Mouse (Mus musculus) ES-Bruce4 (cell line): ENCODE measurements at regions not wholly inside any gene's neighbourhood (a gene's known extent, or its start where the extent isn't known, plus 50 kb on each side); places are given as distances from the start of the nearest gene placed in this dataset.

Source experiments
- H3K27ac ChIP-seq: 2 replicates; pipeline ENCODE4 v1.5.1; 2012; ENCODE audit warnings: low read length, inconsistent platforms; ENCODE audit not compliant: insufficient read depth
- H3K27me3 ChIP-seq: 2 replicates; pipeline ENCODE4 v1.6.1; 2012; ENCODE audit warnings: mild to moderate bottlenecking, low read length, inconsistent platforms; ENCODE audit not compliant: control insufficient read depth, poor library complexity, insufficient read depth, severe bottlenecking
- H3K36me3 ChIP-seq: 2 replicates; pipeline ENCODE4 v1.6.1; 2012; ENCODE audit warnings: inconsistent platforms, mild to moderate bottlenecking, low read length, moderate library complexity; ENCODE audit not compliant: control insufficient read depth, poor library complexity, insufficient read depth, severe bottlenecking
- H3K4me1 ChIP-seq: one replicate; pipeline ENCODE4 v1.8.1; 2011; ENCODE audit warnings: low read length; ENCODE audit not compliant: control insufficient read depth, insufficient read depth
- H3K4me3 ChIP-seq: 2 replicates; pipeline ENCODE4 v1.5.1; 2011; ENCODE audit warnings: low read depth, mild to moderate bottlenecking, low read length
- H3K9ac ChIP-seq: 2 replicates; pipeline ENCODE4 v1.6.1; 2012; ENCODE audit warnings: low read depth, mild to moderate bottlenecking, inconsistent platforms; ENCODE audit not compliant: poor library complexity, severe bottlenecking
- H3K9me3 ChIP-seq: replicated peaks from 2 replicates; pipeline ENCODE4 v1.6.1; 2012; ENCODE audit warnings: mild to moderate bottlenecking, low read length, inconsistent platforms; ENCODE audit not compliant: control insufficient read depth, poor library complexity, insufficient read depth, severe bottlenecking
- CTCF ChIP-seq: IDR thresholded peaks from one replicate; pipeline ENCODE4 v1.8.1; 2011; ENCODE audit warnings: low read depth, low read length
- EP300 ChIP-seq: IDR thresholded peaks from 2 replicates; pipeline ENCODE4 v1.6.1; 2011; ENCODE audit warnings: low read depth, low read length; ENCODE audit not compliant: insufficient read depth
- POLR2A ChIP-seq: IDR thresholded peaks from one replicate; pipeline ENCODE4 v1.8.1; 2011; ENCODE audit warnings: low read length; ENCODE audit not compliant: insufficient read depth

GRCm38 (mm10) chr2:117399487-117399886, 56.7 kb upstream of the Rasgrp1 start:
- H3K27me3 ChIP-seq, result no peaks in the 10 kb centered on the region
- TF ChIP-seq EP300 (no peak), POLR2A (no peak), CTCF (no peak)
- H3K4me3 ChIP-seq, result no peak overlapping the region
- no peak overlapping the region for H3K9ac ChIP-seq
- no peak overlapping the region for H3K27ac ChIP-seq
- no peaks in the 10 kb centered on the region for H3K36me3 ChIP-seq
- H3K9me3 ChIP-seq, result no peaks in the 10 kb centered on the region
- no peaks in the 10 kb centered on the region for H3K4me1 ChIP-seq

- H3K9me3 ChIP-seq, result no peaks in the 10 kb centered on the region
These were observed 60.8 kb upstream of the Rasgrp1 start for GRCm38 (mm10) chr2:117403425-117404175.

GRCm38 (mm10) chr2:117405453-117405852, 62.7 kb upstream of the Rasgrp1 start:
- no peak overlapping the region for H3K27ac ChIP-seq
- H3K4me1 ChIP-seq, result no peaks in the 10 kb centered on the region
- H3K4me3 ChIP-seq, result no peak overlapping the region
- no peaks in the 10 kb centered on the region for H3K27me3 ChIP-seq
- TF ChIP-seq POLR2A (no peak), CTCF (no peak), EP300 (no peak)
- H3K9me3 ChIP-seq, result no peaks in the 10 kb centered on the region
- no peaks in the 10 kb centered on the region for H3K36me3 ChIP-seq
- no peak overlapping the region for H3K9ac ChIP-seq

More at GRCm38 (mm10) chr2:117403425-117404175, 60.8 kb upstream of the Rasgrp1 start:
- TF ChIP-seq POLR2A (no peak), EP300 (no peak), CTCF (no peak)
- no peaks in the 10 kb centered on the region for H3K36me3 ChIP-seq
- no peak overlapping the region for H3K27ac ChIP-seq
- no peak overlapping the region for H3K4me3 ChIP-seq
- H3K4me1 ChIP-seq, result no peaks in the 10 kb centered on the region
- no peak overlapping the region for H3K9ac ChIP-seq
- H3K27me3 ChIP-seq, result no peaks in the 10 kb centered on the region

- H3K36me3 ChIP-seq, result no peaks in the 10 kb centered on the region
- no peaks in the 10 kb centered on the region for H3K9me3 ChIP-seq
- H3K4me1 ChIP-seq, result no peaks in the 10 kb centered on the region
- no peaks in the 10 kb centered on the region for H3K27me3 ChIP-seq
- no peak overlapping the region for H3K27ac ChIP-seq
- no peak for TF ChIP-seq POLR2A
- no peak for TF ChIP-seq CTCF
- TF ChIP-seq EP300, result no peak
- no peak overlapping the region for H3K9ac ChIP-seq
- H3K4me3 ChIP-seq, result no peak overlapping the region
These were observed 65.4 kb upstream of the Rasgrp1 start for GRCm38 (mm10) chr2:117408241-117408640.

GRCm38 (mm10) chr2:117412045-117412606, 69.3 kb upstream of the Rasgrp1 start:
- Histone ChIP-seq H3K4me1 (no peaks in the 10 kb centered on the region), H3K27me3 (no peaks in the 10 kb centered on the region), H3K36me3 (no peaks in the 10 kb centered on the region), H3K27ac (no peak overlapping the region), H3K9ac (no peak overlapping the region), H3K4me3 (no peak overlapping the region), H3K9me3 (no peaks in the 10 kb centered on the region)
- TF ChIP-seq POLR2A, result no peak
- no peak for TF ChIP-seq CTCF
- no peak for TF ChIP-seq EP300

- no peaks in the 10 kb centered on the region for H3K4me1 ChIP-seq
- H3K27me3 ChIP-seq, result no peaks in the 10 kb centered on the region
- no peak overlapping the region for H3K4me3 ChIP-seq
- no peaks in the 10 kb centered on the region for H3K9me3 ChIP-seq
- no peak for TF ChIP-seq POLR2A
- no peak for TF ChIP-seq EP300
- no peak for TF ChIP-seq CTCF
- no peak overlapping the region for H3K27ac ChIP-seq
- no peak overlapping the region for H3K9ac ChIP-seq
- no peaks in the 10 kb centered on the region for H3K36me3 ChIP-seq
These were observed 74.6 kb upstream of the Rasgrp1 start for GRCm38 (mm10) chr2:117417229-117417970.
